Mouse (Mus musculus) embryonic fibroblast, embryonic 13.5 days (primary cell): ENCODE data around the gene Usp31. TPM values are rescaled to one million over a fixed set of nuclear protein-coding genes. Genes with fewer than 3 reads are reported as not detected.

Experiments
- H3K27ac ChIP-seq: 2 replicates; pipeline ENCODE4 v1.5.1; 2012; ENCODE audit warnings: low read length, control low read depth, inconsistent platforms; ENCODE audit not compliant: insufficient read depth
- H3K4me1 ChIP-seq: 2 replicates; pipeline ENCODE4 v1.6.1; 2011; ENCODE audit warnings: low read length; ENCODE audit not compliant: control insufficient read depth, insufficient read depth
- H3K4me3 ChIP-seq: 2 replicates; pipeline ENCODE4 v1.5.1; 2011; ENCODE audit warnings: mild to moderate bottlenecking, control low read depth, low read length; ENCODE audit not compliant: insufficient read depth
- CTCF ChIP-seq: IDR thresholded peaks from 2 replicates; pipeline ENCODE4 v1.5.1; 2011; ENCODE audit warnings: mild to moderate bottlenecking, control low read depth, low read length, moderate library complexity, borderline replicate concordance; ENCODE audit not compliant: insufficient read depth
- POLR2A ChIP-seq: IDR thresholded peaks from 2 replicates; pipeline ENCODE4 v1.6.1; 2011; ENCODE audit warnings: low read depth, mild to moderate bottlenecking, control low read depth, low read length, moderate library complexity
- polyA plus RNA-seq: library from polyadenylated mRNA; stranded (reverse); fragments of >200 nt; gene quantifications from 2 replicates; pipeline ENCODE4 v1.2.4, GENCODE M21; 2011; ENCODE audit warnings: low read depth; ENCODE audit not compliant: missing spikeins, insufficient read length

Gene Usp31
- polyA plus RNA-seq, 1 experiment, result 13.7 TPM

DNA sequence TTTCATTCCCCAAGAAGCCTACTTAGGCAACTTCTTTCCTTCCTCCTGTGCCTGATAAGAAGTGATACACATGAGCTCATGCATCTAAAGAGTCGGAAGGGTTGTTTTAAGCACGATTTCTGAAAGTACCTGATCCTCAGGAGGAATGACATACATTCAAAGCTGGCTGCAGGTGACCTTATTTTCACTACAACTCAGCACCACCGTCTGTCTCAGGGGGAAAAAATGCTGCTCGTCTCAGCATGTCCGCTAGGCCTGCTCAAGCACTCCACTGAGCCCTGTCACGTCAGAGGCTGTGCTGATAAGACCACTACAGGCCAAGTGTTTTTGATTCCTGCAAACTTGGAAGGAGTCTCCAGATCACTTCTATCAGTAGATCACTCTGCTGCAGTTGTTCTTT, 5.1 kb downstream of the Usp31 start:
- Histone ChIP-seq H3K27ac (no peak overlapping the region), H3K4me1 (peaks cover 12% of the 10 kb centered on the region), H3K4me3 (no peak overlapping the region)
- TF ChIP-seq POLR2A (no peak), CTCF (no peak)

DNA sequence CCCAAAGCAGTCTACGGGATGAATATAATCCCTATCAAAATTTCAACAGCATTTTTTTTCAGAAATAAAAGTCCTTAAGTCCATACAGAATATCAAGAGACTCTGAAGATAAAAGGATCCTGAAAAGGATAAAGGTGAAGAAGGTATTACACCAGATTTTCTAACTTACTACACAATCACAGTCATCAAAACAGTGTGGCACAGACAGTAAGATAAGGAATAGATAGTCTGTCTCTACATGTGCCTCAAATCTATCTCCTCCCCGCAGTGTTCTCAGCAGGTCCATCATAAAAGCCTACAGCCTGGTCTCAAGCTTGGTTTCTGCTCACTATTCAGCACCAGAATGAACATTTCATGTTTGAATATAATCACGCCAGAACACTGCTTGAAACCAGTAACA, 6.6 kb downstream of the Usp31 start:
- no peak overlapping the region for H3K4me3 ChIP-seq
- TF ChIP-seq CTCF (no peak), POLR2A (no peak)
- no peak overlapping the region for H3K27ac ChIP-seq
- H3K4me1 ChIP-seq, result peaks cover 10% of the 10 kb centered on the region

DNA sequence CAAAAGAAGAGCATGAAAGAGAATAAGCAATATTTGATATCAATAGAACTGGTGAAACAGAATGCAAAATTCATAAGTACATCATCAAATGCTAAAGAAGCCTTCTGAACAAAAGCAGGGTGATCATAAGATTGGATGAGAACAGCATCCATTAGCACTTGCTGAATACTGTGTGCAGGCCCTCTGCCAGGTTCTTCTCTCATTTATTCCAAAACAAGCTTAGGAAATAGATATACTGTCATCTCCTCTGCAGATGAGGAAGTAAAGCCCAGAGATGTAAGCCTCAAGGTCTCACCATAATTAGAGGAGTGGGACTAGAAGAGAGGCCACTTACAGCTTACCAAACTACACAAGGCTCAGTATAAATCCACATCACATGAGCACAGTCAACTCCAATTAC, 7.8 kb downstream of the Usp31 start:
- Histone ChIP-seq H3K27ac (no peak overlapping the region), H3K4me1 (peaks cover 10% of the 10 kb centered on the region), H3K4me3 (no peak overlapping the region)
- no peak for TF ChIP-seq CTCF
- no peak for TF ChIP-seq POLR2A

DNA sequence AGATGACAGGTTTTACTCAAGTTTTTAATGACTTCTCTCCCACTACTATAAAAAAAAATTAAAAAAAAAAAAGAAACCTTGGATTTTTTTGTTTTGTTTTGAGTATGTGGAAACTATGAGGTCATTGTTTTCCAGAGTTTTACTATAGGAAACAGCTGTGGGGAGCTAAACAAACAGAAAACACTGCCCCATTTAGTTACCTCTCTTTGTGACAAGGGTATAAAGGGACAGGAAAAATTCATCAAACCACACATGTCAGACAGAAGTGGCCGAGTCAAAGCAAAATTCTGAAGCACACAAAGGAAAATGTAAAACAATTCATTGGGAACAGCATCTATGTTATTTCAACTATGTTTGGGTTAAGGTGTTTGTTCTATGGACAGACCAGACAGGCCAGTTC, 9.5 kb downstream of the Usp31 start:
- H3K27ac ChIP-seq, result no peak overlapping the region

DNA sequence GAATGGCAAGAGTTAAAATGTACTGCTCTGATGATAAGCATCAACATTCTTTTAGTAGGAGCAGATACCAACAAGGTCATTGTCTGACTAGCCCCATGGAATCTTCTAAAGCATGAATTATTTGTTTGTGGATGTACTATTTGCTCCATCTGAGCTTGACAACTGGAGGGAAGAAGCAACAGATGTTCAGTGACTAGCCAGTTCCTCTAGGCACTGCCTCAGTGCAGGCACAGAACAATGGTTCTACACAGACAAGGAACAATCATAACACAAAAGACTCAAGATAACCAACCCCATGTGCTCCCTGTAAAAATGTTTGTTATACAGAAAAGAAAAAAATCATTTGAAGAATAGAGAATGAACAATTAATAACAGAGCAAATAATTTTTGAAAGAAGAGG, 9.9 kb downstream of the Usp31 start:
- no peak overlapping the region for H3K27ac ChIP-seq

More for the DNA sequence above, 9.5 kb downstream of the Usp31 start:
- TF ChIP-seq CTCF (no peak), POLR2A (no peak)
- peaks cover 7% of the 10 kb centered on the region for H3K4me1 ChIP-seq
- no peak overlapping the region for H3K4me3 ChIP-seq

DNA sequence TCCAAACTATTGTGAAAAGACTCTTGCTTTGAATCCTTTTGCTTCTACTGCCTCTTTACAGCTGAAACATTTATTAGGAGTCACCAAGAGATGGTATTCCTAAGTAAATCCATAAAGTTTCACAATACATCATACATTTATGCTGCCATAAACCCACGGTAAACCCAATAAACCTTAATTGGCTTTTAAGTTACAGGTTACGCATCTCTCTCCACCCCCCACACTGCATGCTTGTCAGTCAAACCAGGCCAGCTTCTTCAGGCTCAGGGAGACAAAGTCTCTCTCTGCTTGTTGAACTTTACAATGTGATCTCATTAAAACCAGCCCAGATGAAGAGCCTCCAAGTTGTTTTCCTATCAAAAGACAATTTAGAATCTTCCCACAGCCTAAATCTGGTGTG, 15.2 kb downstream of the Usp31 start:
- TF ChIP-seq POLR2A (no peak), CTCF (no peak)
- Histone ChIP-seq H3K27ac (no peak overlapping the region), H3K4me1 (no peaks in the 10 kb centered on the region), H3K4me3 (no peak overlapping the region)

More for the DNA sequence above, 9.9 kb downstream of the Usp31 start:
- Histone ChIP-seq H3K4me3 (no peak overlapping the region), H3K4me1 (peaks cover 7% of the 10 kb centered on the region)
- no peak for TF ChIP-seq CTCF

DNA sequence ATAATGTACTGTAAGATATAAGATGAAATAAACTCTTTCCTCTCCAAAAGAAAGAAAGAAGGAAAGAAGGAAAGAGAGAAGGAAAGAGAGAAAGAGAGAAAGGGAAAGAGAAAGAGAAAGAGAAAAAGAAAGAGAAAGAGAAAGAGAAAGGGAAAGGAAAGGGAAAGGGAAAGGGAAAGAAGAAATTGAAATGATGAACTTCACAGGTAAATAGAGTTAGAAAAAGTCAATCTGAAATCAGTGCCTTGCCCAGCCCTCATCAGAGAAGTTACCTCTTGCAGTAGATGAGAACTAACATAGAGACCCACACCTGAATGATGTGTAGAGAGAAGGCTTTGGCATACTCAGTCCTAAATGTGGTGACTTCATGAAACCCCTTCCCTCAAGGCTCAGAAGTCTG, 17.7 kb downstream of the Usp31 start:
- Histone ChIP-seq H3K4me1 (no peaks in the 10 kb centered on the region), H3K4me3 (no peak overlapping the region), H3K27ac (no peak overlapping the region)
- TF ChIP-seq POLR2A (no peak), CTCF (no peak)

DNA sequence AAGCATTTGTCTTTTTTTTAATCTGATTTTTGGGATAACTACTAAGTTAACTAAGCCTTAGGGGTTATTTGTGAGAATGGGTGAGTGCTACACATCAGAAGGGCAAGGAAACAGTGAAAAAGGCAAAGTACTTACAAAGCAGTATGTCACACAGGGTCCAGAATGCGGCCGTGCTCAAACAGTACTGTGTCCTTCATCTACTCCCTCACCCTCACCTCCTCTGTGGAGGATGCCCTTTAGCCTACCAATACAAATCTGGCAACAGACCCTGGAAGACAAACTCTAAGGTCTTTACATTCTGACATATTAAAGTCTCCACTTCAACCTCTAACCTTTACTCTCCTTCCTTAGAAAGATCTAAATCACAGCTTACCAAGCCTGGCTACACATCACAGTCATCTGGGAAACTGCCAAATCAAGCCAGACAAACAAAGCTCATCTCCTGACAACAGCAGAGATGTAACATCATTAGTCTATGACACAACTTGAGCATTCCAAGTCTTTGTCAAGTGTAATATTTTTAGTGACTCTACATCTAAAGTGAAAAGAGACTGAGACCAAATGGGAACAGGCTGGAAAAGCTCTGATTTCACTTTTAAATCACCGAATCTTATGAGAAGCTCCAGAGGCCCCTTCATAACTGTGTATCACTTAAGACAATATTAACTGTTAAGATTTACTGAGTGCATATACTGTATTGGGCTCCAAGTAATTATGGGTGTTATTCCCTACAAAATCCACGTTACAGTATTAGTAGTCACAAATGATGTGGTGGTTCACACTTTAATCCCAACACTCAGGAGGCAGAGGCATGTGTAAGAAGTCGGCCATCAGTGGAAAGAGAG, 21.7 kb downstream of the Usp31 start:
- Histone ChIP-seq H3K27ac (no peak overlapping the region), H3K4me3 (no peak overlapping the region), H3K4me1 (no peaks in the 10 kb centered on the region)
- TF ChIP-seq CTCF (no peak), POLR2A (no peak)

DNA sequence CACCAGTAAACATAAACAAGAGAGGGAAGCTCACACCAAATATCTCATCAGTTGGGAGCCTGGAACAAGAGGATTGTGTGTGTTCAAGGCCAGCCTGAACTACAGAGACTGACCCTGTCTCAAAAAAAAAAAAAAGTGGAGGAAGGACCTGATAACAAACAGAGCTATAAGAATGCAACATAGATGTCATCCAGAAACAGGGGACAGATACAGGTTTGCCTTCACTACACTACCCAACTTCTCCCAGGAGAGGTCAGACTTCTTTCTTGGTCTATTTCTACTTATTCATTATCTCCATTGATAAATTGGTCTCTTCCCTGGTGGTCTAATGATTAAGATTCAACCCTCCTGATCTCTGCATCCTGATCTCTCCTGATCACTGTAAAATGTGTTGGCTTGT, 25.9 kb downstream of the Usp31 start:
- H3K4me1 ChIP-seq, result no peaks in the 10 kb centered on the region

DNA sequence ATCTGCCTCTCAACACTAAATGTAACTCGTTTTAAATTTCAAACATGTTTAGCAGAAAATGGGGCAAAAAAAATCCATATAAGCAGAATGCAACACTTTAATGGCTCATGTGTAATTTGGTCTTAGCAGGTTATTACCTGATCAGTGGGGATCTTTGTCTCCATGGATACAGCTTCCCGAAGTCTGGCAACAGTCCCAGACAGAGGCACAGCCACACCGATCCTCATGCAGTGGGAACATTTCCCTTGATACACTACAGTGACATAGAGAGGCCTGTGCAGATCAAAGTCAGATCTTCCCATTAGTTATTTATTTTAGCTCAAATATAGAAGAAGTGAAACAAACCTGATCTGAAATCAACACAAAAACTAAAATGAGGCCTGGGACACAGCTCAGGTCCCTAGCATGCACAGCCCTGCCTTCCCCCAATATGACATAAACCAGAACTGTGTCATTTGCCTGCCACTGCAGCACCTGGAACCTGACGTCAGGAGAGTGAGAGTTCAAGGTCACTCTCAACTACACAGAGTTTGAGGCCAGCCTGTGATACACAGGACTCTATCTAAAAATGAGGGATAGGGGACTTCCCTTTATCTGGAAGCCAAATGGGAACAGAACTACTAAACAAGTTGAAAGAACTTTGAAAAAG, 29.8 kb downstream of the Usp31 start:
- TF ChIP-seq POLR2A (no peak), CTCF (no peak)
- H3K27ac ChIP-seq, result no peak overlapping the region

More for the DNA sequence above, 25.9 kb downstream of the Usp31 start:
- Histone ChIP-seq H3K27ac (no peak overlapping the region), H3K4me3 (no peak overlapping the region)
- TF ChIP-seq CTCF (no peak), POLR2A (no peak)

More for the DNA sequence above, 29.8 kb downstream of the Usp31 start:
- Histone ChIP-seq H3K4me3 (no peak overlapping the region), H3K4me1 (no peaks in the 10 kb centered on the region)
